Mouse (Mus musculus) embryonic facial prominence, embryonic 11.5 days (tissue): ENCODE data around the gene Kctd10. TPM values are rescaled to one million over a fixed set of nuclear protein-coding genes. Genes with fewer than 3 reads are reported as not detected.

Source experiments
- ATAC-seq: fragments of 200-750 bp; cut with Nextera tagmentation; replicated peaks from 2 replicates; pipeline ENCODE4 v1.8.0; 2017; ENCODE audit warnings: low read depth; ENCODE audit not compliant: insufficient number of reproducible peaks, low FRiP score, low TSS enrichment
- DNase-seq: peaks from one replicate; pipeline ENCODE4 v3.0.0-alpha.2; 2015; ENCODE audit warnings: low spot score
- H3K27ac ChIP-seq: fragments of 300-500 bp; sonication (generic); replicated peaks from 2 replicates; pipeline ENCODE4 v1.5.1; 2014; ENCODE audit warnings: mild to moderate bottlenecking, low read depth, low read length, control low read depth
- H3K27me3 ChIP-seq: fragments of 300-500 bp; sonication (generic); 2 replicates; pipeline ENCODE4 v1.6.1; 2014; ENCODE audit warnings: mild to moderate bottlenecking, low read length, moderate library complexity, mixed read lengths; ENCODE audit not compliant: control insufficient read depth, insufficient read depth
- H3K36me3 ChIP-seq: fragments of 300-500 bp; sonication (generic); replicated peaks from 2 replicates; pipeline ENCODE4 v1.6.1; 2014; ENCODE audit warnings: low read depth, mild to moderate bottlenecking, low read length, moderate library complexity, mixed read lengths; ENCODE audit not compliant: control insufficient read depth, insufficient read depth
- H3K4me1 ChIP-seq: fragments of 300-500 bp; sonication (generic); 2 replicates; pipeline ENCODE4 v1.6.1; 2014; ENCODE audit warnings: low read length, mixed read lengths; ENCODE audit not compliant: control insufficient read depth, insufficient read depth
- H3K4me2 ChIP-seq: fragments of 300-500 bp; sonication (generic); 2 replicates; pipeline ENCODE4 v1.6.1; 2014; ENCODE audit warnings: low read depth, mild to moderate bottlenecking, control low read depth, low read length, moderate library complexity
- H3K4me3 ChIP-seq: fragments of 300-500 bp; sonication (generic); 2 replicates; pipeline ENCODE4 v1.5.1; 2014; ENCODE audit warnings: low read depth, low read length, control low read depth
- H3K9ac ChIP-seq: fragments of 300-500 bp; sonication (generic); replicated peaks from 2 replicates; pipeline ENCODE4 v1.6.1; 2014; ENCODE audit warnings: mild to moderate bottlenecking, control low read depth, low read length
- H3K9me3 ChIP-seq: fragments of 300-500 bp; sonication (generic); replicated peaks from 2 replicates; pipeline ENCODE4 v1.6.1; 2016; ENCODE audit warnings: mild to moderate bottlenecking, low read length, inconsistent platforms, mixed read lengths; ENCODE audit not compliant: control insufficient read depth
- WGBS: fragments of 180-500 bp; shearing (Covaris S2); extraction: QIAGEN DNeasy Blood & Tissue Kit; methylation state at CpG from one replicate; pipeline ENCODE4 v1.1.7; 2014; 5-methylcytosine and 5-hydroxymethylcytosine counted together
- polyA plus RNA-seq: library from polyadenylated mRNA; unstranded; fragments of >200 nt; fragmentation: Nextera tagmentation; extraction: Ambion mirVana; gene quantifications from 2 replicates; pipeline ENCODE4 v1.2.1, GENCODE M21; 2014

Gene Kctd10
- polyA plus RNA-seq, 1 experiment from 2014 or later = 110 TPM

- ATAC-seq (no peak), DNase-seq (no peak)
- no peak overlapping the region for H3K9ac ChIP-seq
- WGBS = 87% methylated on average over 8 of the region's 8 CpGs
- no peak overlapping the region for H3K4me3 ChIP-seq
- H3K4me2 ChIP-seq = no peak overlapping the region
- H3K9me3 ChIP-seq = no peaks in the 10 kb centered on the region
- no peak overlapping the region for H3K27ac ChIP-seq
- no peaks in the 10 kb centered on the region for H3K27me3 ChIP-seq
- H3K4me1 ChIP-seq = no peaks in the 10 kb centered on the region
- peaks cover 18% of the 10 kb centered on the region for H3K36me3 ChIP-seq
Measured at GRCm38 (mm10) chr5:114416855-114417254, 36.5 kb upstream of the Kctd10 start.

GRCm38 (mm10) chr5:114415606-114416005 lies 35.3 kb upstream of the Kctd10 start:
- H3K27me3 ChIP-seq = no peaks in the 10 kb centered on the region
- no peak overlapping the region for H3K4me3 ChIP-seq
- DNase-seq (no peak), ATAC-seq (no peak)
- H3K27ac ChIP-seq = no peak overlapping the region
- WGBS = 97% methylated on average over 5 of the region's 5 CpGs
- H3K4me2 ChIP-seq = no peak overlapping the region
- H3K36me3 ChIP-seq = peaks cover 23% of the 10 kb centered on the region
- H3K9ac ChIP-seq = no peak overlapping the region
- H3K9me3 ChIP-seq = no peaks in the 10 kb centered on the region
- H3K4me1 ChIP-seq = no peaks in the 10 kb centered on the region

- H3K9me3 ChIP-seq = no peaks in the 10 kb centered on the region
- no peak for ATAC-seq
- peaks cover 30% of the 10 kb centered on the region for H3K36me3 ChIP-seq
- H3K27ac ChIP-seq = no peak overlapping the region
- H3K4me3 ChIP-seq = no peak overlapping the region
- 71% methylated on average over 16 of the region's 16 CpGs for WGBS
- no peak for DNase-seq
- no peak overlapping the region for H3K9ac ChIP-seq
- H3K4me1 ChIP-seq = no peaks in the 10 kb centered on the region
- no peaks in the 10 kb centered on the region for H3K27me3 ChIP-seq
- no peak overlapping the region for H3K4me2 ChIP-seq
Measured at GRCm38 (mm10) chr5:114413067-114413735, 32.9 kb upstream of the Kctd10 start.

GRCm38 (mm10) chr5:114412361-114412998 lies 32.2 kb upstream of the Kctd10 start:
- peaks cover 30% of the 10 kb centered on the region for H3K36me3 ChIP-seq

GRCm38 (mm10) chr5:114410429-114410828 lies 30.1 kb upstream of the Kctd10 start:
- H3K36me3 ChIP-seq = peaks cover 27% of the 10 kb centered on the region

More at GRCm38 (mm10) chr5:114412361-114412998, 32.2 kb upstream of the Kctd10 start:
- Histone ChIP-seq H3K9me3 (no peaks in the 10 kb centered on the region), H3K9ac (no peak overlapping the region), H3K27me3 (no peaks in the 10 kb centered on the region), H3K27ac (no peak overlapping the region), H3K4me2 (no peak overlapping the region), H3K4me1 (no peaks in the 10 kb centered on the region), H3K4me3 (no peak overlapping the region)
- ATAC-seq = no peak
- peak; percentile 12 for DNase-seq
- WGBS = 72% methylated on average over 23 of the region's 23 CpGs

GRCm38 (mm10) chr5:114408846-114409245 lies 28.5 kb upstream of the Kctd10 start:
- Histone ChIP-seq H3K4me3 (no peak overlapping the region), H3K4me1 (no peaks in the 10 kb centered on the region), H3K4me2 (no peak overlapping the region), H3K9me3 (no peaks in the 10 kb centered on the region), H3K9ac (no peak overlapping the region), H3K27ac (no peak overlapping the region), H3K27me3 (no peaks in the 10 kb centered on the region), H3K36me3 (peaks cover 27% of the 10 kb centered on the region)
- WGBS = 88% methylated on average over 11 of the region's 11 CpGs
- ATAC-seq (no peak), DNase-seq (no peak)

More at GRCm38 (mm10) chr5:114410429-114410828, 30.1 kb upstream of the Kctd10 start:
- Histone ChIP-seq H3K9ac (no peak overlapping the region; the same call in 1 of the 2 replicates), H3K4me2 (no peak overlapping the region), H3K27ac (no peak overlapping the region), H3K9me3 (no peaks in the 10 kb centered on the region), H3K4me1 (no peaks in the 10 kb centered on the region), H3K27me3 (no peaks in the 10 kb centered on the region), H3K4me3 (no peak overlapping the region)
- DNase-seq = no peak
- no peak for ATAC-seq
- WGBS = 93% methylated on average over 13 of the region's 13 CpGs

GRCm38 (mm10) chr5:114407810-114408209 lies 27.5 kb upstream of the Kctd10 start:
- Histone ChIP-seq H3K4me3 (no peak overlapping the region), H3K27ac (no peak overlapping the region), H3K36me3 (peaks cover 33% of the 10 kb centered on the region), H3K9me3 (no peaks in the 10 kb centered on the region), H3K4me2 (no peak overlapping the region), H3K4me1 (no peaks in the 10 kb centered on the region), H3K27me3 (no peaks in the 10 kb centered on the region), H3K9ac (no peak overlapping the region)
- ATAC-seq = no peak
- no peak for DNase-seq
- WGBS = 91% methylated on average over 9 of the region's 9 CpGs

GRCm38 (mm10) chr5:114407269-114407668 lies 27.0 kb upstream of the Kctd10 start:
- Histone ChIP-seq H3K27me3 (no peaks in the 10 kb centered on the region), H3K4me2 (no peak overlapping the region), H3K9me3 (no peaks in the 10 kb centered on the region), H3K4me3 (no peak overlapping the region), H3K9ac (no peak overlapping the region), H3K27ac (no peak overlapping the region), H3K36me3 (peaks cover 37% of the 10 kb centered on the region), H3K4me1 (no peaks in the 10 kb centered on the region)
- WGBS = 89% methylated on average over 10 of the region's 10 CpGs
- no peak for DNase-seq
- no peak for ATAC-seq
